Mouse (Mus musculus): ENCODE measurements around the gene Tmem109.

DNA sequence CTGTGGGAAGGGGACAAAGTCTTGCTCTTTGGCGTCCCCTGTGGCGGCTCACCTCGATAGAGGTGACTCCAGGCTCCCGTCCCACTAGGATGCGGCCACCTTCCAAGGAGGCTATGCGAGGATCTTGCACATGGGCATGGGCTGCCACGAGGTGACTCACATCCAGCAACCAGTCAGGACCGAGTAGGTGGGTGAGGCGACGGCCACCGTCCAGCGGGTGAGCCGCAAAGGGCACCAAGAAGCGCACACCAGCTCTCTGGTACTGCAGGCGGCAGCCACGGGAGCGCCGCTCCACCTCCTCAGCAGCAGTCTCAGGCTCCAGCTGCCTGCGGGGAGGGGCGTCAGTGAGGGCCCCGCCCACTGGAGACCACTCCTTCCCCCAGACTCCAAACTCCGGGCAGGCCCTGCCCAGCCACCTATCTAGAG lies 21.7 kb downstream of the Tmem109 start:
- TF ChIP-seq CTCF (IDR thresholded peaks at IDR 0.05; ENCODE audit: extremely low read depth, insufficient read depth, low read length) (no peak), POLR2A (IDR thresholded peaks at IDR 0.05; ENCODE audit: extremely low read depth, insufficient read depth, low read length) (no peak)
